Mouse (Mus musculus): ENCODE data around the gene Syp. TPM values are rescaled to one million over a fixed set of nuclear protein-coding genes. Genes with fewer than 3 reads are reported as not detected.

Syp gene
- 29.4 and 43.0 TPM in 2 replicates for polyA plus RNA-seq (2015; fragmentation: Nextera tagmentation; extraction: Ambion mirVana)

DNA sequence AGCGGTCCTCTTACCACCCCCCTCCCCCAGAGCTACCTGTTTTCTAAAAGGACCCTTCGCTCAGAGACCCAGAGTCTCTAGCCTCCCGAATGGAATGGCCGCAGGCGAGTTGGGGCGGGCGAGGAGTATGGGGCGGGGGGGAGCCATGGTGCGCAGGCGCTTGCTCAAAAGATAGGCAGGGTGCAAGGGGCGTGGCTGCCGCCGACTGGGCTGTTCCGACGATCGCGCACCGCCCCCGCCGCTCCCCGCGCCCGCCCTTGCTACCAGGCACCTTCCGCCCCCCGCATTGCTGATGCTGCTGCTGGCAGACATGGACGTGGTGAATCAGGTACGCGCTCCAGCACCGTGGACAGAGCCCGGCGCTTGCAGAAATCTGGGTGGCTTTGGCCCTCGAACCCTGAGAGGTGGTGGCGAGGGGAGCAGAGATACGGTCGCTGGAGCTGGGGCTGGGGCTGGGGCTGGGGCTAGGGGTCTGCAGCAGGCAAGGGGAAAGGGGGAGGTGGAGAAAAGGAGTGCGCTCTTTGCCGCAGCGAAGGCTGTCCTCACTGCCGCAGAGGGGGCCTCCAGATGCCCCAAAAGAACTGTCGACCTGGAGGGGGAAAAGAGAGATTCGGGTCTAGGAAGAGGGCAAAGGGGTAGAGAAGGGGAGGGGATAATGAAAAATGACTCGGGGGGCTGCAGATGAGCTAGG lies at the start of gene Syp:
TSS of gene Syp (plus strand) at position 71 of the 691 bp plus-strand sequence.

DNA sequence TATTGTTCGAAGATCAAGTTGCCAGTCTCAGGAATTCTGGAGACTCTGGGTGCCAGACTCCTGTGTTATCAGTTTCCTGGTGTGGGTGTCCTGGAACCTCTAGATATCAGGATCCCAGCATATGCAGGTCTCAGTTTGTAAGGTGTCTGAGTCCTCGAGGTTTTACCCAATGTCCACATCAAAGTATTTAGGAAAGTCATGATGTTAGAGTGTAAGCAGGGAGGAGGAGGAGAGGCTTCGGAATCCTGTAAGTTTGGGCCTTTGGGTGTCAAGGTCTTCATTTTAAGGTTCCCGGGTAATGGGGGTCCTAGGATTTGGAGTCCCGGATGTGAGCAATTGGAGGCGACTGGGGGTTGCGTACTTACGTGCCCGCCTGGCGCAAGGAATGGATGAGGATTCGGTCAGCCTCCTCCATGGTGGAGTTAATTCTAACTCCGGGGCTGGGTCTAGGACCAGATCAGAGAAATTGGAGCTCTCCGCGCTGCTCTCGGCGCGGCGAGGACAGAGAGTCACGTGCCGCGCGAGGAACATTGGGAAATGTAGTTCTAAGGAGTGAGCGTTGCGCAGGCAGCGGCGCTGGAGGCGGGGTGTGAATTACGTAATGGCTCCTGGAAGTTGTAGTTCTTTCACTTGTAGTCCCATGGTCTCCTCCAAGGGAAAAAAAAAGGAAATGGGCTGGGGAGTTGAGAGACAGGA lies 33.2 kb upstream of the Syp start, which contains the start of gene Ccdc22:
TSS of gene Ccdc22 (minus strand) at position 639 of the 696 bp plus-strand sequence.

DNA sequence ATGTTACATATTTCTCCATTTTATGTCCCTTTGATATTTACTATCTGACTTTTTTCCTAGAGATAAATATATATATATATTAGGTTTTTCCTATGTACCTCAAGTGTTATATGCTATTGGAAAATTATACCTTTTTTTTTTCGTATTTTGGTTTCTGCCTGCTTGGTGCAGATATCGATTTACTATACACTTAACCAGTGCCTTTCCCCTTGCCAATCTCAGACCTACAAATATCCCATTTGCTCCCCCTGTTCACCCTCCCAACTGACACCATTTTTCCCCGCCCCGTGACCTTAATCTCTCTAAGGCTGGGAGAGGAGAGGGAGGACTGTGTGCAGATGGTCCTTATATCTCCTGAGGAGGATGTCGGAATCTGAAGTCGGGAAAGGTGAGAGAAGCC lies 31.5 kb upstream of the Syp start, which contains the start of gene Cacna1f:
TSS of gene Cacna1f (plus strand) at position 301 of the 400 bp plus-strand sequence.

GRCm38 (mm10) chrX:7657221-7657639 lies 19.0 kb downstream of the Syp start, which contains the start of gene Prickle3:
TSS of gene Prickle3 (plus strand) at chrX:7657260.

DNA sequence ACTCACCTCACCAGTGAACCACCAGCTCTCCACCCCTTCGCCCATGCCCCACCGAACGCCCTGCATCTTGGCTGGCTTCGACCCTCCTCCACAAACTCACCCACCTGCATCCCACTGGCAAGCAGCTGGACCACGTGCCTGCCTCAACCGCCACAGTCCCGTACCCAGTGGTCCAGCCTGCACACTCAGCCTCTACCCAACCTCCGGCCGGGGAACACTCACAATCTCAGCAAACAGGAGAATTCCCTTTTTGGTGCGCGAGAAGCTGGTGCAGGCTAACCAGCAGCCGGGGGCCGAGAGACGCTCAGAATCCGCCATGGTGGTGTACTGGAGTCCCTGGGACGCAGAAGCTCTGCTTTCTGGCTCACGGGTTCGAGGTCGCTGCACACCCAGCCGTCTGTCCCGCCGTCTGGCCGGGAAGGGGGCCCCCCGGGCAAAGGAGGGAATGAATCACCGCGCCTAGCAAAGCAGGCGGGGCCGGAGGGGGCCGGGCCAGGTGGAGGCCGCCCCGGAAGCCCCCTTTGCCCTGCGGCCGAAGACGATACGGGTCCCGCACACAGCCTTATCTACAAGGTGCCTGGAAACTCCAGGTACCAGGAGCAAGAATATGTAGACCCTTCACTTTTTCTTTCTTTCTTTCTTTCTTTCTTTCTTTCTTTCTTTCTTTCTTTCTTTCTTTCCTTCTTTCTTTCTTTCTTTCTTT lies 32.8 kb downstream of the Syp start, which contains the start of gene Plp2:
TSS of gene Plp2 (minus strand) at position 470 of the 703 bp plus-strand sequence.

DNA sequence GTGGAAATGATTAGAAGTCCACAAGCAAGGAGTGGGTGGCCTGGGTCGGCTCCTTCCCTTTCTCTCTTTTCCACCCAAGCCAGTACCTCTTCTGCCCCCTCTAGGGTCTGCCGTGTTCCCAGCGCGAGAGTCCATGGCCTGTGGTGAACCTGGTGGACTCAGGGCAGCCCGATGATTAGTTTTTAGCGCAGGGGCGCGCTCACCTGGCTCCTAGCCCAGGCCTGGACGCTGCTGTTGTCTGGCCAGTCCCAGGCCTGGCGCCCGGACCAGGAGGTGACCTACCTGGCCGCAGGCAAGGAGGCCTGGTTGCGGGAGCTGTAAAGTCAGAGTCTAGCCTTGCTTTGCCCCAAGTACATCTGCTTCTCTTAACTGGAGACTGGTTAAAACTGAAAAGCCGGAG lies 42.6 kb downstream of the Syp start, which contains the start of gene Magix:
TSS of gene Magix (minus strand) at position 388 of the 400 bp plus-strand sequence.

GRCm38 (mm10) chrX:7696954-7697381 lies 58.7 kb downstream of the Syp start, which contains the start of gene Gpkow:
TSS of gene Gpkow (plus strand) at chrX:7697131.

Other genes with a start within 250 kb of the Syp start
- gene Foxp3, start 64.8 kb upstream of the Syp start, polyA plus RNA-seq (2015; fragmentation: Nextera tagmentation; extraction: Ambion mirVana): 0.11 and 0.17 TPM in 2 replicates
- gene Ppp1r3f, start 64.2 kb upstream of the Syp start, polyA plus RNA-seq (2015; fragmentation: Nextera tagmentation; extraction: Ambion mirVana): 2.0 and 2.6 TPM in 2 replicates
- gene Ccdc22, start 33.0 kb upstream of the Syp start, polyA plus RNA-seq (2015; fragmentation: Nextera tagmentation; extraction: Ambion mirVana): 18.1 and 20.4 TPM in 2 replicates
- gene Cacna1f, start 31.4 kb upstream of the Syp start, polyA plus RNA-seq (2015; fragmentation: Nextera tagmentation; extraction: Ambion mirVana): 0.03 TPM in 1 of 2 replicates, not detected in the other
- 6.0 and 7.0 TPM in 2 replicates for gene Prickle3, start 18.8 kb downstream of the Syp start, polyA plus RNA-seq (2015; fragmentation: Nextera tagmentation; extraction: Ambion mirVana)
- gene Plp2, start 32.9 kb downstream of the Syp start, polyA plus RNA-seq (2015; fragmentation: Nextera tagmentation; extraction: Ambion mirVana): 104 and 112 TPM in 2 replicates
- 0.30 and 0.63 TPM in 2 replicates for gene Magix, start 42.8 kb downstream of the Syp start, polyA plus RNA-seq (2015; fragmentation: Nextera tagmentation; extraction: Ambion mirVana)
- gene Gpkow, start 58.7 kb downstream of the Syp start, polyA plus RNA-seq (2015; fragmentation: Nextera tagmentation; extraction: Ambion mirVana): 21.6 and 34.4 TPM in 2 replicates
- gene Wdr45, start 75.9 kb downstream of the Syp start, polyA plus RNA-seq (2015; fragmentation: Nextera tagmentation; extraction: Ambion mirVana): 63.2 and 88.4 TPM in 2 replicates
- 0.29 and 0.43 TPM in 2 replicates for gene Gm45208, start 83.8 kb downstream of the Syp start, polyA plus RNA-seq (2015; fragmentation: Nextera tagmentation; extraction: Ambion mirVana)
- gene Praf2, start 90.0 kb downstream of the Syp start, polyA plus RNA-seq (2015; fragmentation: Nextera tagmentation; extraction: Ambion mirVana): 25.9 and 43.7 TPM in 2 replicates
- 6.9 and 7.3 TPM in 2 replicates for gene Ccdc120, start 112.4 kb downstream of the Syp start, polyA plus RNA-seq (2015; fragmentation: Nextera tagmentation; extraction: Ambion mirVana)
- gene Tfe3, start 124.1 kb downstream of the Syp start, polyA plus RNA-seq (2015; fragmentation: Nextera tagmentation; extraction: Ambion mirVana): 20.3 and 26.3 TPM in 2 replicates
- 26.0 and 30.5 TPM in 2 replicates for gene Gripap1, start 151.3 kb downstream of the Syp start, polyA plus RNA-seq (2015; fragmentation: Nextera tagmentation; extraction: Ambion mirVana)
- gene Kcnd1, start 183.8 kb downstream of the Syp start, polyA plus RNA-seq (2015; fragmentation: Nextera tagmentation; extraction: Ambion mirVana): 1.8 and 2.8 TPM in 2 replicates
- gene Otud5, start 202.9 kb downstream of the Syp start, polyA plus RNA-seq (2015; fragmentation: Nextera tagmentation; extraction: Ambion mirVana): 37.5 and 39.6 TPM in 2 replicates
- 5.9 and 7.2 TPM in 2 replicates for gene Pim2, start 239.8 kb downstream of the Syp start, polyA plus RNA-seq (2015; fragmentation: Nextera tagmentation; extraction: Ambion mirVana)
- 20.8 and 30.2 TPM in 2 replicates for gene Slc35a2, start 245.6 kb downstream of the Syp start, polyA plus RNA-seq (2015; fragmentation: Nextera tagmentation; extraction: Ambion mirVana)

All from adrenal gland, postnatal 0 days (tissue).